Mouse (Mus musculus): ENCODE measurements around the gene Mroh3.
A peak's percentile ranks its signal among the peaks of the same experiment; 100 is the strongest.

The Mroh3 gene

GRCm38 (mm10) chr1:136156304-136156703, 56.3 kb downstream of the Mroh3 start:
- no peak for DNase-seq

- DNase-seq, result no peak
Observed at GRCm38 (mm10) chr1:136151371-136151770, 61.3 kb downstream of the Mroh3 start.

- DNase-seq, result peak; percentile 24
Observed at GRCm38 (mm10) chr1:136149702-136150101, 62.9 kb downstream of the Mroh3 start.

GRCm38 (mm10) chr1:136143514-136143913, 69.1 kb downstream of the Mroh3 start:
- DNase-seq, result no peak

- DNase-seq, result no peak
Observed at GRCm38 (mm10) chr1:136142336-136142735, 70.3 kb downstream of the Mroh3 start.

GRCm38 (mm10) chr1:136141176-136141950, 71.3 kb downstream of the Mroh3 start:
- no peak for DNase-seq

- peak; percentile 86 for DNase-seq
Observed at GRCm38 (mm10) chr1:136139990-136140640, 72.5 kb downstream of the Mroh3 start.

- peak; percentile 34 for DNase-seq
Observed at GRCm38 (mm10) chr1:136138191-136138830, 74.3 kb downstream of the Mroh3 start.

DNA sequence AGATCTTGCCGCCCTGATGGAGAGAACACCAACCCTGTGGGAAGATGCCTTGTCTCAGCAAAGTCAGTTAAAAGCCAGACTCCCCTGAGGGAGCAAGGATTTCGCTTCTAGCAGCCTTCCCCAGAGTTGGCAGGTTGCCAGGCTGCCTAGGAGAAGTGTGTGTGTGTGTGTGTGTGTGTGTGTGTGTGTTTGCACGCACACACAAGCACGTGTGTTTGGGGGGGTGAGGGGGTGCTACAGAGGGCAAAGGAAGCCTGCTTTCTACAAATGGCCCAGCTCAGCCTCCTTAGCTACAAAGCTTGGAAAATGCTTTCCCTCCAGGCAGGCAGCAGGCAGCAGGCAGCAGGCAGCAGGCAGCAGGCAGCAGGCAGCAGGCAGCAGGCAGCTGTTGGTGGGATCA, 75.1 kb downstream of the Mroh3 start:
- DNase-seq, result peak; percentile 64

DNA sequence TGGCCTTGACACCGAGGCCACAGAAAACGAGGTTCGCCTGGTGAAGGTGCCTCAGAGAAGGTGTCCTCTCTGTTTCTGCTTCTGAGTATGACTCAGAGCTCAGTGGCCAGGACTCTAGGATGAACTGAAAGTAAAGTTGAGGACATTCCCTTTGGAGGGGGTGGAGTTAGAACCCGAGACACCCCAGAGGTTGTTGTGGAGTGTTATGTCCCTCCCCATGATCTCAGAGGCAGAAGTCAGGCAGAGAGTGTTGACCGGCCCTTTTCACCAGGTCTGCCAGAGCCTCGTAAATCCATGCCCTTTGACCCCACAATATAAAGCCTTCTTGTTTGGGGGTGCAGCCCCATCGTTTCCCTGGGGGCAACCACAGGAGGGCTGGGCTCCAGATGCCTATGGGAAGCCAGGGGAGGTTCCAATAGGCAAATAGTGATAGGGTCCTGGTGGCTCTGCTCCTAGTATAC, 75.5 kb downstream of the Mroh3 start:
- no peak for DNase-seq

GRCm38 (mm10) chr1:136136547-136136946, 76.1 kb downstream of the Mroh3 start:
- peak; percentile 25 for DNase-seq

- peak; percentile 56 for DNase-seq
Observed at GRCm38 (mm10) chr1:136135777-136136444, 76.7 kb downstream of the Mroh3 start.

DNA sequence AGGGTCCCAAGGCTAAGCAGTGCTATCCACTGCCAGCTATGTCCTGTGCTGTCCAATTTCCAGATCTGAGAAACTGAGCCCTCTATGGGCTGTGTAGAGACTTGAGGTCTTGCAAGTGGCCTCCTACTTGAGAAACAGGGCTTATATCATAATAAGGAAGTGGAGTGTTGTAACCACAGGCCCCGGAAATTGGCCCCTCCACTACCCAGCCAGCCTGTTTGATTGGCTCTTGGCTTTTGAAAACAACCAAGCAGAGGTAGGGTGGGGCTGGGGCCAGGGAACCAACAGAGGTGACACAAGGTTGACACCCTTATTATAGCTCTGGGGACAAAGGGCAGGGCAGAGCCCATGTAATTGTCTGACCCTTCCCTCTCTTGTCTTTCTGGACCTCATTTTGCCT, 77.6 kb downstream of the Mroh3 start:
- peak; percentile 88 for DNase-seq

GRCm38 (mm10) chr1:136134547-136134946, 78.1 kb downstream of the Mroh3 start:
- peak; percentile 62 for DNase-seq

DNA sequence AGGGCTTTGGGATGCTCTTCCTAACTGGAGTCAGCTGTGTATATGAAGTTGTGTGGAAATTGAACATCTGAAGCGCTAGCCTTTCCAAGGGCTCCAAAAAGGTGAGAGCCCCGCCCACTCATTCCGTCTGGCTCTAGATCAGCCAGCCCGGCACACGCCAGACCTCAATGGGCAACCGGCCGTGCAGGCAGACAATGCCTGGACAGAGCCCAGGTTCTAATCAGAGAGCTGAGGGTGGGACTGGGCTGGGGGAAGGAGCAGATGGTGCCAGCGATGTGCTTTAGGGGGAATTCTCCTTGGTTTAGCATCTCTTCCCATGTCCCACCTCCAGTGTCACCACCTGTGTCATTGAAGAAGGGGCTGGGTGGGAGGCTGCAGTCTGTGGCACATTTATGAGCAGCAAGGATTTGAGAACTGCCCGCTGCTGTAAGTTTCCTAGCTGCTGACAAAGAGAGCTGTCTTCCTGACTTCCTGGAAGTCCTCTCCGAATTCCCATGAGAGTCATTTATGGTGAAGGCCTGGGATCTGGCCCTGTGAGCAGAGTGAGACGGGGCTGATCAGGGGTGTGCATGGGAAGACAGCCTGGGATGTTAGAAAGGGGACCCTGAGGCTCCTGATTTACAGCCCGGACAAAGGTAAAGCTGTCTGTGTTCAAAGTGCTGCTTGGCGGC, 78.9 kb downstream of the Mroh3 start:
- DNase-seq, result peak; percentile 43

DNA sequence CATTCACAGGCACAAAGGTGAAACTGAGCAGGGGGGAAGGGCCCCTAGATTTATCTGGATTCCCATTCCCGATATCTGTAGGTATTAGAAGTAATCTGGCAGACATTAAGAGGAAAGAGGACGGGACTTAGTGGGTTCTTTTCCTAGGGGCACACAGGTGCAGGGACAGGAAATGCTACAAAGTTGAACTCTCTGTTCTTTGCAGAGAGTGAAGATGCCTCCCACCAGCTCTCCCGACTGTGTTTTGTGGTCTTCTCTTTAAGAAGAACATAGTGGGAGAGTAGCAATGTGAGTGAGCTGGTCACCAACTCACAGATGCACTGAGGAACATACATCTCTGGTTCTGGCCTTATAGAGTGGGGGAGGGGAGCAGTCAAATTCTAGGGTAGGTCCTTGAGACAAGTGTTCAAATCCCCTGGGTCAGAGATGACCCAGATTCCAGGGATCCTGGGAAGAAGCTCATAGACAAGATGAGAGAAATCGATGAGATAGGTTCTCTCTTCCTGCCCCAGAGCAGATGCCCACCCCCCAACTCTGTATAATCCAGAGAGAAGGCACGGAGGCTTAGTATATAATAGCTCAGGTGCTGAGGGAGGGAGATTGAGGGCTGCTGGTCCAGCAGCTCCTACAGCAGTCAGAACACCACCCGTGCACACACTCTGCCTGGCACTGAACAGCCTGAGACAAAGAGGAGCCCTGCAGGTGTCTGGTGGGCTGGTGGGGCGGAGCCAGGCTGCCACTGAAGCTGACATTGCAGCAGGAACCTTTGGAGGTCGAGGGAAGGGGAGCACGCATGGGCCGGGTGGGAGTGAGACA, 80.0 kb downstream of the Mroh3 start:
- peak; percentile 87 for DNase-seq

Data from thymus, postnatal 25 days (tissue).